Mouse (Mus musculus) kidney, embryonic 16.5 days (tissue): ENCODE data around the gene Ccdc175. TPM values are rescaled to one million over a fixed set of nuclear protein-coding genes. Genes with fewer than 3 reads are reported as not detected.

Source experiments
- ATAC-seq: fragments of 200-750 bp; cut with Nextera tagmentation; 2 replicates; pipeline ENCODE4 v1.8.0; 2017; ENCODE audit warnings: moderate TSS enrichment; ENCODE audit not compliant: low FRiP score, low TSS enrichment
- H3K27ac ChIP-seq: fragments of 300-500 bp; sonication (generic); 2 replicates; pipeline ENCODE4 v1.5.1; 2014; ENCODE audit warnings: low read length
- H3K27me3 ChIP-seq: fragments of 300-500 bp; sonication (generic); 2 replicates; pipeline ENCODE4 v1.6.1; 2014; ENCODE audit warnings: low read length, control low read depth, mixed read lengths; ENCODE audit not compliant: insufficient read depth
- H3K36me3 ChIP-seq: fragments of 300-500 bp; sonication (generic); 2 replicates; pipeline ENCODE4 v1.6.1; 2014; ENCODE audit warnings: low read length, control low read depth, mixed read lengths; ENCODE audit not compliant: insufficient read depth
- H3K4me1 ChIP-seq: fragments of 300-500 bp; sonication (generic); 2 replicates; pipeline ENCODE4 v1.6.1; 2014; ENCODE audit warnings: low read length, control low read depth, mixed read lengths; ENCODE audit not compliant: insufficient read depth
- H3K4me2 ChIP-seq: fragments of 300-500 bp; sonication (generic); replicated peaks from 2 replicates; pipeline ENCODE4 v1.6.1; 2014; ENCODE audit warnings: low read depth, low read length
- H3K4me3 ChIP-seq: fragments of 300-500 bp; sonication (generic); 2 replicates; pipeline ENCODE4 v1.5.1; 2014; ENCODE audit warnings: mild to moderate bottlenecking, low read length
- H3K9ac ChIP-seq: fragments of 300-500 bp; sonication (generic); replicated peaks from 2 replicates; pipeline ENCODE4 v1.6.1; 2014; ENCODE audit warnings: low read length
- H3K9me3 ChIP-seq: fragments of 300-500 bp; sonication (generic); 2 replicates; pipeline ENCODE4 v1.6.1; 2016; ENCODE audit warnings: low read length, control low read depth
- WGBS: fragments of 180-500 bp; shearing (Covaris S2); extraction: QIAGEN DNeasy Blood & Tissue Kit; methylation state at CpG from one replicate; pipeline ENCODE4 v1.1.7; 2014; 5-methylcytosine and 5-hydroxymethylcytosine counted together
- polyA plus RNA-seq: library from polyadenylated mRNA; unstranded; fragments of >200 nt; fragmentation: Nextera tagmentation; extraction: Ambion mirVana; gene quantifications from 2 replicates; pipeline ENCODE4 v1.2.1, GENCODE M21; 2015

Gene Ccdc175
- not detected in 2 replicates for polyA plus RNA-seq

DNA sequence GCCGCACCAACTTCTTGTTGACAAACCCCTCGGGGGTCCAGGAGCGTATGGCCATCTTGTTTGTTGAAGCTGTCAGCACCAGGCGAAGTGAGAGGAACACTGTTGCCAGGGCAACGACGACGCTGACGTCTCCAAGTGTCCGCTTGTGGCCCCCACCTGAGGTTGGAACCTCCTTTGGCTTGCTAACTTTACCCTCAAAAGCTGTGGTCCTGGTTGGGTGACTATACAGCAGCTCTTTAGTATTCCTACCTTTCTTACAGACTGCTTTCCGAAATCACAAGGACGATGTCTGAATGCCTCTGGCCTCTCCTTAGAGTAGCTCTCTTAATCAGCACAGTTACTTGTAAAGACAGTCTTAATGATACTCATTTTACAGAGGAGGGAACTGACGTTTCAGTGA is at the start of gene Ccdc175:
Ccdc175 (minus strand) TSS at position 101 of the 400 bp plus-strand sequence.
- Histone ChIP-seq H3K9ac (no peak within 1 kb of the TSS), H3K4me3 (no peak within 1 kb of the TSS)
- WGBS = 84% methylated on average over 12 of the region's 12 CpGs

DNA sequence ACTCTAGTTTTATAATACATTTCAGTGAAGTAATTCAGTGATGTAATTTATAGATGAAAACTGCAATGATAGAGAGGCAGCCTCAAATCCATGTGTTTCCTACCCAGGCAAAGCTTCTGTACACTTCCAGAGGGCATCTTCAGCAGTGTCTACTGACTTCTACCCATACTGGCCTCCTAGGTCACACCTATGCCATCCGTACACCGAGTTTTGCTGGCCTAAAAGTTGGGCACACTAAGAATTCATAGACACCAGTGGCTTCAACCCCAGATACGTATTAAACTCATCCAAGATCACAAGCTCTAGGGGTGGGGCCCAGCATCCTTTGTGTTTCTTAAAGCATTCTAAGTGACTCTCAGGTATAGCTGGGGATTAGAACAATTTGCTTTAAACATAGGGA is 49.3 kb upstream of the Ccdc175 start:
- Histone ChIP-seq H3K27ac (no peak overlapping the region), H3K4me1 (peaks cover 5% of the 10 kb centered on the region; the same call in 1 of the 2 replicates), H3K36me3 (no peaks in the 10 kb centered on the region), H3K4me2 (no peak overlapping the region), H3K4me3 (no peak overlapping the region), H3K9ac (no peak overlapping the region), H3K27me3 (peaks cover 32% of the 10 kb centered on the region), H3K9me3 (no peaks in the 10 kb centered on the region)
- no peak for ATAC-seq
- 88% methylated on average over 3 of the region's 3 CpGs for WGBS

More for the DNA sequence above, at the start of gene Ccdc175:
- no peak for ATAC-seq
- no peaks in the 10 kb centered on the region for H3K27me3 ChIP-seq
- no peak within 1 kb of the TSS for H3K27ac ChIP-seq
- no peaks in the 10 kb centered on the region for H3K4me1 ChIP-seq
- no peak within 1 kb of the TSS for H3K4me2 ChIP-seq
- no peaks in the 10 kb centered on the region for H3K36me3 ChIP-seq
- no peaks in the 10 kb centered on the region for H3K9me3 ChIP-seq

DNA sequence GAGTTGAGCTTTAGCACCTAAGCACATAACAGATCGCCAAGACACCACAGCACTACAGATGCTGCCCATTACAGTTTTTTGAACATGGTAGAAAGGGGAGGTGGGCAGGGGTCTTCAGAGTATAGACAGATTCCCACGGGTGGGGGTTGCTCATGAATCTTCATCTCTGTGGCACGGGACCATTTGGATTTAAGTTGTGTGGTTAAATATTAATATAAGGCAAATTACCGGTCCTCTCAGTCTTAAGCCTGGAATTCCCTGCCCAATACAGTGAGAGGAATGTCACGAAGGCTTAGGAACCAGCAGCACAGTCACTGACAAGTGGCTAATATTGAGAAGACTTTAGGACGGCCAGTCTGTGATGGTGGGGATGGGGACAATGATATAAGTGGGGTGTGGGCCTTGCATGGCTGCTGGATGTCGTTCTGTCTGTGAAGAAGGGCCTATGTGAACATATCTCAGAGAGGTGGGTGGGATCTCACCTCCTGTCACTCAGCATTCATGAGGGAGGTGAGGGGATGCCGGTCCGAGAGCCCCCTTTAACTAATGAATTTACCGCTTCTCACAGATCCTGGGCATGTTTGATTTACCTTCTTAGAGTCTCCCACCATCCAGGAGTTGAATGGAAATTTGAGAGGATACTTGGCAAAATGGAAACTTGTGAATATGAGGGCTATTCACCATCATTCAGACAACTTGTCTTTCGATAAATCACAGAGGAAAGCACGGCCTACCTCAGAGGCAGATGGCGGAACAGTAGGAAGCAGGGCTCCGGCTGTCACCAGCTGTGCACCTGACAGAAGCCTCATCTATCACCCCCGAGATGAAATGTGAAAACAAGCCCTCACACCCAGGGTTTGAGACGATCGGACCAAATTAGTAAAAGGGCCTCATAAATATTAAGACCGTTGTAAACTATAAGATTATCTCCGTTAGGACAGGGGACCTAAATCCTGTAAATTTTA is 48.3 kb upstream of the Ccdc175 start:
- Histone ChIP-seq H3K27ac (no peak overlapping the region), H3K4me2 (no peak overlapping the region), H3K9me3 (no peaks in the 10 kb centered on the region), H3K27me3 (peaks cover 29% of the 10 kb centered on the region), H3K4me1 (peaks cover 5% of the 10 kb centered on the region; the same call in 1 of the 2 replicates), H3K9ac (no peak overlapping the region), H3K36me3 (no peaks in the 10 kb centered on the region), H3K4me3 (no peak overlapping the region)
- 78% methylated on average over 19 of the region's 19 CpGs for WGBS
- ATAC-seq = no peak

DNA sequence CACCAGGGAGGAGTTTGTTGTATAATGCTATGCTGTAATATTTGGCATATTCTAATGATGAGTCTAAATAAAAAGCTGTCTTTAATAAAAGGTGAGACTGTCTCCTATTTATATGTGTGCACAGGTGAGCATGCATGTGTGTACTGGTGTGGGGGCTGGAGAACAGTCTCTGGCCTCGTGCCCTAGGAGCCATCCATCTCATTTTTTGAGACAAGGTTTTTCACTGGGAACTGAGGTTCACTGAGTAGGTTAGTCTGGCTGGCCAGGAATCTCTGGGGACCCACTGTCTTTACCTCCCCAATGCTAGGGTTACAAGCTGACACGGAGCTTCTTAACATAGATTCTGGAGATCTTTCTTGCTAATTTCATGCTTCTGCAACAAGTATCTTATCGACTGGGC is 47.3 kb upstream of the Ccdc175 start:
- H3K9me3 ChIP-seq = no peaks in the 10 kb centered on the region
- peaks cover 5% of the 10 kb centered on the region; the same call in 1 of the 2 replicates for H3K4me1 ChIP-seq
- H3K9ac ChIP-seq = no peak overlapping the region
- no peak overlapping the region for H3K27ac ChIP-seq
- H3K27me3 ChIP-seq = peaks cover 20% of the 10 kb centered on the region
- no peak for ATAC-seq
- H3K4me3 ChIP-seq = no peak overlapping the region
- H3K4me2 ChIP-seq = no peak overlapping the region
- H3K36me3 ChIP-seq = no peaks in the 10 kb centered on the region
- WGBS = 74% methylated on average over 3 of the region's 3 CpGs

DNA sequence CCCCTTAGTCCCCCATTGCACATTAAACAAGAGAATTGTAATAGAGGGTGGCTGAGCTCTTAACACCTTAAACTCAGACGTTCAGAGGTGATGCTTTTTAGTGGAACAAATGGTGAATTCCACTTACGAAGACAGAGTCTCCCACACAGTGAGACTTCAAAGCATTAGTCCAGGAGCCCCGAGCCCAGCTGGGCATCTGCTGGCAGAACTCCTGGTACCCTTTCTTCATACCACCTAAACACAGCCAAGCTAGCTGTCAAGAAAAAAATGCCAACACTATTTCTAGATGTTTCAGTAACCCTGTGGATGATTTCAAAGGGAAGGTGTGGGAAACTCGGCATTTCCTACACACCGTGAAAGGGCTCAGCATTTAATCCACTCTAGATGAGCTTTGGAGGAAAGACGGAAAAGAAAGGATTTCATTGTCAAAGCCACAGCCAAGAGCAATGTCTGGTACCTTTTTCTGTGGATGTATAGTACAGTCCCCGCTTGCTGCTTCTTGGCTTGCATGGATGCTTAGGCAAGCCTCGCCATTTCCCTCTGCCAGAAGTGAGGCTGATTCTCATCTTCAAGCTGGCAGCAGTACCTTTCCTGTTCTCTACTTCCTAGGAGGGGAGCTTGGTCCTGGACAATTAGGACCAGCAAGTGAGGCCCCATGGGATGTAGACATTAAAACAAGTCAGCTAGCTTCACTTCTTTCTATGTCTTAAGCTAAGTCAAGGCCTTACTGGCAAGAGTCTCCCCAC is 44.8 kb upstream of the Ccdc175 start:
- Histone ChIP-seq H3K4me3 (no peak overlapping the region), H3K36me3 (no peaks in the 10 kb centered on the region), H3K9me3 (no peaks in the 10 kb centered on the region), H3K9ac (no peak overlapping the region), H3K27ac (no peak overlapping the region), H3K27me3 (peaks cover 4% of the 10 kb centered on the region; the same call in 1 of the 2 replicates), H3K4me2 (no peak overlapping the region), H3K4me1 (no peaks in the 10 kb centered on the region)
- ATAC-seq = no peak
- WGBS = 52% methylated on average over 8 of the region's 8 CpGs

DNA sequence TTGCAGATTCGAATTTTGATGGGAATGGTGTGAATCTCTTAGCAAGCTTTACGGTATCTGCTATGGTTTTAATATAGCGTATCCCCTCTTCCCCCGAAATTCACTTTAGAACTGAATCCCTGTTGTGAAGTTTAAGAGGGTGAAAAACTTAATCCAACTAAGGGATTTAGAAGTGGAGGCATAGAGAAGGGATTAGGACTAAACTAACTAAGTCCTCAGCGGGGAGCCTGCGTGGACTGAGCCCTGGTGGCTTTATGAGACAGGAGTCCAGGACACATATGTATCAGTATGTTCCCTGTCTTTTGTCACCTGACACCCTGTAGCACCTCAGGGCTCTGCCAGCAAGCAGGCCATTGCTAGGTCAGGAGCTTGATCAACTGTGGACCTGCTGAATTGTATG is 42.9 kb upstream of the Ccdc175 start:
- Histone ChIP-seq H3K27ac (no peak overlapping the region), H3K4me2 (no peak overlapping the region), H3K9me3 (no peaks in the 10 kb centered on the region), H3K4me1 (no peaks in the 10 kb centered on the region), H3K9ac (no peak overlapping the region), H3K27me3 (no peaks in the 10 kb centered on the region), H3K4me3 (no peak overlapping the region), H3K36me3 (no peaks in the 10 kb centered on the region)
- WGBS = 87% methylated on average over 6 of the region's 6 CpGs
- ATAC-seq = no peak

DNA sequence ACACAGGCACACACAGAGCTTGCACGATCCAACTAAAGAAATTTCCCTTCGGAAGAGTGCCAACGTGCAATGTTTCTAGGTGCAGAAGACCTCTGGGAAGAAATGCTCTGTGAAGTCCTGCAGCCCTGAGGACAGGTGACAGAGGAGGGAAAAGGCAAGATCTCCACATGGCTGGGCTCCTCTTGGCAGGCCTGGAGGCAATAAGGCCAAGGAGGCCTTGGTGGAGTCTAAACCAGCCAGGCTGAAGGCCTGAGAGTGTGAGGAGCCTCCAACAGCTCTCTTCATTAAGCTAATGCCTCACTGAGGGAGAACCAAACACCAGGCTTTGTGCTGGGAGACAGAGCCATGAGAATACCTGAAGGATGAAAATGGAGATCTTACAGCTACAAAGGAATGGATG is 40.5 kb upstream of the Ccdc175 start:
- H3K9ac ChIP-seq = no peak overlapping the region
- H3K4me2 ChIP-seq = no peak overlapping the region
- H3K27me3 ChIP-seq = no peaks in the 10 kb centered on the region
- WGBS = 88% methylated on average over 3 of the region's 3 CpGs
- no peaks in the 10 kb centered on the region for H3K36me3 ChIP-seq
- no peak overlapping the region for H3K4me3 ChIP-seq
- ATAC-seq = no peak
- no peak overlapping the region for H3K27ac ChIP-seq
- H3K4me1 ChIP-seq = no peaks in the 10 kb centered on the region
- H3K9me3 ChIP-seq = no peaks in the 10 kb centered on the region

DNA sequence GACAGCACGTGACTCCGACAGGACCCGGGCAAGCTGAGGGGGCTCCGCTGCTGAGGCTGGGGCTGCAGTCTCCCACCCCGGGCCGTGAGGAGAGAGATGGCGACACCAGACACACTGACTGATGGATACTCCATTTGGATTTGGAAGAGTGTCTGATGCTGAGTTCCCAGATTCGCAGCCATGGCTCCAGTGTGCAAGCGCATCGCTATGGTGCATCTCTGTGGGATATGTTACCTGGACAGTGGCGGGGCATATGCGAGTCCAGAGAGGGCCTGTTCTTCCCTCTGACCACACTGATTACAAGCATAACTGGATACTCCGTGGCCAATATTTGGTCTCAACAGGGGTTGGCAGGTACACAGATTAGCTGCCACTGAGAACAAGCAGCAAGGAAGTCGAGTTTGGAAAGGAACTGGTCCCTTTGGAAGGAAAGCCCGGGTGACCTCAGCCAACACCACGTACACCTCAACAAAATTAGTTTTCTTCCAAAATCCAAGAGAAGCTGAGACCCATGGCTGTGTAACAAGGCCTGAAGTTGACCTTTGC is 38.8 kb upstream of the Ccdc175 start:
- 92% methylated on average over 16 of the region's 16 CpGs for WGBS
- no peaks in the 10 kb centered on the region for H3K4me1 ChIP-seq
- no peak overlapping the region for H3K4me2 ChIP-seq
- H3K4me3 ChIP-seq = no peak overlapping the region
- ATAC-seq = no peak
- H3K9me3 ChIP-seq = no peaks in the 10 kb centered on the region
- no peaks in the 10 kb centered on the region for H3K27me3 ChIP-seq
- no peaks in the 10 kb centered on the region for H3K36me3 ChIP-seq
- H3K27ac ChIP-seq = no peak overlapping the region
- H3K9ac ChIP-seq = no peak overlapping the region

DNA sequence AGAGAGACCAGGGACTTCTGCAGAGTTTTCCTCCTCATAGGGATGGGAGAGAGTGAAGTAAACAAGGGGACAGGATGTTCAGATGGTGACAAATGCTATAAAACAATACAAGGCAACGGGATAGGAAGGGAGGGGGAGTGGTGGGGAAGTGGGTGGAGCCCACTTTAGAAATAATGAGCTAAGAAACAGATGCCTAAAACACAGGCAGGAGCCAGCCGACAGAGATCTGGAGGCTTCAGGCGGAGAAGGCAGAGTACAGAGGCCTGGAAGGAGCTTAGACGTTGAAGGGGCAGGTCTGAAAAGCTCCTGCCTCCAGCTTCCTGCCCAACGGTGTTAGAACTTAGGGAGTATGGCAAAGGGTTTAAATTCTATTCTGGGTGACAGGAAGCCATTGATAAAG is 28.7 kb upstream of the Ccdc175 start:
- Histone ChIP-seq H3K27me3 (no peaks in the 10 kb centered on the region), H3K9ac (no peak overlapping the region), H3K9me3 (no peaks in the 10 kb centered on the region), H3K36me3 (no peaks in the 10 kb centered on the region), H3K4me1 (no peaks in the 10 kb centered on the region), H3K4me2 (no peak overlapping the region), H3K27ac (no peak overlapping the region), H3K4me3 (no peak overlapping the region)
- 27% methylated on average over 5 of the region's 5 CpGs for WGBS
- no peak for ATAC-seq
